Mouse (Mus musculus) spleen, adult 2 months (tissue): ENCODE results near the gene Rap1gap2. TPM values are rescaled to one million over a fixed set of nuclear protein-coding genes. Genes with fewer than 3 reads are reported as not detected.

Source experiments
- DNase-seq, 2 experiments: peaks; one replicate each; pipeline versions ENCODE4 v3.0.0 to v3.0.0-alpha.2; 2012 to 2021; ENCODE audit warnings: low spot score in 2 of 2, low read depth in 1 of 2
- H3K27ac ChIP-seq: fragments of 200-500 bp; 2 replicates; pipeline ENCODE4 v1.5.1; 2012; ENCODE audit warnings: low read length, inconsistent platforms; ENCODE audit not compliant: insufficient read depth
- H3K27me3 ChIP-seq: fragments of 200-500 bp; 2 replicates; pipeline ENCODE4 v1.6.1; 2012; ENCODE audit warnings: mild to moderate bottlenecking, moderate library complexity, low read length, inconsistent platforms; ENCODE audit not compliant: control insufficient read depth, insufficient read depth
- H3K36me3 ChIP-seq: fragments of 200-500 bp; 2 replicates; pipeline ENCODE4 v1.6.1; 2012; ENCODE audit warnings: mild to moderate bottlenecking, low read length, inconsistent platforms; ENCODE audit not compliant: control insufficient read depth, insufficient read depth
- H3K4me1 ChIP-seq: fragments of 200-500 bp; 2 replicates; pipeline ENCODE4 v1.6.1; 2011; ENCODE audit warnings: inconsistent platforms; ENCODE audit not compliant: control insufficient read depth, insufficient read depth, insufficient read length
- H3K4me3 ChIP-seq: fragments of 200-500 bp; 2 replicates; pipeline ENCODE4 v1.5.1; 2011; ENCODE audit warnings: mild to moderate bottlenecking, inconsistent platforms; ENCODE audit not compliant: insufficient read depth, insufficient read length; ENCODE audit errors: extremely low read depth
- CTCF ChIP-seq: fragments of 200-500 bp; IDR thresholded peaks from 2 replicates; pipeline ENCODE4 v1.5.1; 2011; ENCODE audit warnings: mild to moderate bottlenecking, inconsistent platforms; ENCODE audit not compliant: insufficient read depth, insufficient read length, insufficient replicate concordance; ENCODE audit errors: extremely low read depth
- POLR2A ChIP-seq: fragments of 200-500 bp; IDR thresholded peaks from 2 replicates; pipeline ENCODE4 v1.6.1; 2011; ENCODE audit warnings: low read depth, low read length, inconsistent platforms
- WGBS: fragments of 180-500 bp; shearing (Covaris S2); methylation state at CpG from one replicate; pipeline ENCODE4 v1.1.7; 2018; 5-methylcytosine and 5-hydroxymethylcytosine counted together
- polyA plus RNA-seq: library from polyadenylated mRNA; depleted of rRNA; stranded (reverse); fragments of >200 nt; gene quantifications from 2 replicates; pipeline ENCODE4 v1.2.3, GENCODE M21; 2012

The Rap1gap2 gene
- polyA plus RNA-seq, 1 experiment, result 11.3 TPM

DNA sequence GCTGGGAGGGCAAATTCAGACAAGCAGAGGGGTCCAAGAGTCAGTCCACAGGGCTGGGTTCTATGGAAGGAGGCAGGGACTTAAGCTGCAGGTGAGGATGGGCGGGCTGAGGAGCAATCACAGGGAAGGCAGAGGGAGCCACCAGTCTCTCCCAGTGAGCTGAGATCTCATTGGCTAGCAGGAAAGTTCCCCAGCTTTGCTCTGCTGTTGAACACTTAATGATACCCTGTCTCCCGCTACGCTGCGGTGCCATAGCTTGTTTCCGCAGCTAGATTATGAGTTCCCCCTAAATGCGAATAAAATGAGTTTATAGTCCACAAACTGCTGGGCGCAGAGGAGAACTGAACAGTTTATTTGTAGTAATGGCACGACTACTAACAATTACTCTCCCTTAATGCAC, 170.6 kb downstream of the Rap1gap2 start:
- Histone ChIP-seq H3K4me1 (no peaks in the 10 kb centered on the region), H3K27ac (no peak overlapping the region), H3K36me3 (no peaks in the 10 kb centered on the region), H3K27me3 (no peaks in the 10 kb centered on the region), H3K4me3 (no peak overlapping the region)
- no peak for DNase-seq
- TF ChIP-seq POLR2A (no peak), CTCF (no peak)
- WGBS, result 85% methylated on average over 8 of the region's 8 CpGs

DNA sequence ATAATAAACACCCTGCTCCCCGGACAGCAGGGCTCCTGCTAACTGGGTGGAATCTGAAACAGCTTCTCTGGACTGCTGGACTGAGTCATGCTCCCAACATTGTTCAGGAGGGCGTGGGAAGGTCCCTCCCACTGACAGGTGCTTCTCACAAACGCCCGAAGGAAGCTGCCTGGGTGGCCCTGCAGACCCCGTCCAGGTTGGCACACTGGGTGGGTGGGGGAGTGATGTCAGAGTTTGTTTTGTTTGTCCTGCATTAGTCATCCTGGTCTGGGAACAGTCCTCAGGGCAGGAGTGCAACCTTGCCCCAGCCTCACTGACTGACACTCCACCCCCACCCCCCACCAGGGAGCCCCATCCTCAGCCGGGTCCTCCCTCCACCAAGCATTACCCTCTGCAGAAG, 171.5 kb downstream of the Rap1gap2 start:
- Histone ChIP-seq H3K4me3 (no peak overlapping the region), H3K27ac (no peak overlapping the region), H3K36me3 (no peaks in the 10 kb centered on the region), H3K27me3 (no peaks in the 10 kb centered on the region), H3K4me1 (no peaks in the 10 kb centered on the region)
- no peak for DNase-seq
- TF ChIP-seq POLR2A (no peak), CTCF (no peak)
- 79% methylated on average over 6 of the region's 6 CpGs for WGBS

DNA sequence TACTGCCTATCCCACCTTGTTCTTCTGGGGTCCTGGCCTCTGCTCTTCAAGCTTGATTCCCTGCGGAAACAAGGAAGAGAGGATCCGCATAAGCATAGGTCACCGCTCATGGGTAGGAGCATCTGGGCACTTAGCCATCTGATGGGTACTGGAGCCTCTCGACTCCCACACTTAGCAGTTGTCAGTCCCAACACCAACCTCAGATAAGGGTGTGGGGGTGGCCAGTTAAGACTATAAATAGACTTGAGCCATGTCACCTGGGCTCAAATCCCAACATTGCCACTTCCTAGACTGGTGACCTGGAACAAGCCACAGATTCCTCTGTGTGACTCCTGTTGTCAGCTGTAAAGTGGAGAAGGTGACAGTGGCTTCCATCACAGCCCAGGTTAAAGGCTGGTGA, 172.5 kb downstream of the Rap1gap2 start:
- Histone ChIP-seq H3K4me1 (no peaks in the 10 kb centered on the region), H3K27me3 (no peaks in the 10 kb centered on the region), H3K36me3 (no peaks in the 10 kb centered on the region), H3K27ac (no peak overlapping the region), H3K4me3 (no peak overlapping the region)
- DNase-seq, result no peak
- 88% methylated on average over 4 of the region's 4 CpGs for WGBS
- no peak for TF ChIP-seq CTCF
- TF ChIP-seq POLR2A, result no peak

DNA sequence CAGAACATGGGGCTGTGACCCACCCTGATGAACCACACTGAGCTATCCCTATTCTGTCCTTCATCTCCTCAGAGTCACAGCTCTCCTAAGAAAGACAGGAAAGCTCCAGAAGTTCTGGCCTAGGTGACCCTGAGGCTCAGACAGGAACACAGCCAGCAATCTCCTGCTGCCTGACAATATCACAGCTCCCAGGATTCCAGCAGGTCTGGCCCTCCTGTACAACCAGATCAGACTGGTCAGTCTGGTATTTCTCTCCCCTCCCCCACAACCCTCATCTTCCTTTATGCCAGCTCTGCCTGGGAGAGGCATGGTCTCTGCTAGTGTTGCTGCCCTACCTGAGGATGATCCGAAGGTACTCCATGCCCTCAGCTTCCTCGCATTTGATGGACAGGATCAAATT, 175.3 kb downstream of the Rap1gap2 start:
- no peak for DNase-seq
- no peak for TF ChIP-seq CTCF
- no peak for TF ChIP-seq POLR2A
- H3K4me1 ChIP-seq, result no peaks in the 10 kb centered on the region
- WGBS, result 87% methylated on average over 2 of the region's 2 CpGs
- H3K36me3 ChIP-seq, result no peaks in the 10 kb centered on the region
- no peaks in the 10 kb centered on the region for H3K27me3 ChIP-seq
- no peak overlapping the region for H3K27ac ChIP-seq
- no peak overlapping the region for H3K4me3 ChIP-seq

DNA sequence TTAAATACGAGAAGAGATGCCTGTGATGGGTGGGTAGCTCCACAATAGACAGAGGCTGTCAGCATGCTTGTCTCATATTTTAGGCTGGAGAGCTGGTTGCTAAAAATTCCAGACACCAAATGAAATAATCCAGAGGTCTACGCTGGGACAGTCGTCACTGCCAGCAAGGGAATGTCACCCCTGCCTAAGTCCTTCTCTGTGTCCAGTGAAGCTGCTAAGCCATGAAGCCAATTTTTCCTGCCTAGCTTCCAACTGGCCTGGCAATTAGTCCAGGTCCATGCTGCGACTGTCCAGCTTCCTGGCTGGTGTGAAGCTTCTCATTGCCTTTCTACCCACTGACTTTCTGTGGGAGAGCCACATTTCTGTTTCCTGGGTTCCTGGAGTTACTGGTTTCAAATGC, 177.7 kb downstream of the Rap1gap2 start:
- Histone ChIP-seq H3K27me3 (no peaks in the 10 kb centered on the region), H3K4me3 (no peak overlapping the region), H3K4me1 (no peaks in the 10 kb centered on the region), H3K36me3 (no peaks in the 10 kb centered on the region), H3K27ac (no peak overlapping the region)
- 94% methylated on average over 4 of the region's 4 CpGs for WGBS
- no peak for DNase-seq
- TF ChIP-seq CTCF (no peak), POLR2A (no peak)

DNA sequence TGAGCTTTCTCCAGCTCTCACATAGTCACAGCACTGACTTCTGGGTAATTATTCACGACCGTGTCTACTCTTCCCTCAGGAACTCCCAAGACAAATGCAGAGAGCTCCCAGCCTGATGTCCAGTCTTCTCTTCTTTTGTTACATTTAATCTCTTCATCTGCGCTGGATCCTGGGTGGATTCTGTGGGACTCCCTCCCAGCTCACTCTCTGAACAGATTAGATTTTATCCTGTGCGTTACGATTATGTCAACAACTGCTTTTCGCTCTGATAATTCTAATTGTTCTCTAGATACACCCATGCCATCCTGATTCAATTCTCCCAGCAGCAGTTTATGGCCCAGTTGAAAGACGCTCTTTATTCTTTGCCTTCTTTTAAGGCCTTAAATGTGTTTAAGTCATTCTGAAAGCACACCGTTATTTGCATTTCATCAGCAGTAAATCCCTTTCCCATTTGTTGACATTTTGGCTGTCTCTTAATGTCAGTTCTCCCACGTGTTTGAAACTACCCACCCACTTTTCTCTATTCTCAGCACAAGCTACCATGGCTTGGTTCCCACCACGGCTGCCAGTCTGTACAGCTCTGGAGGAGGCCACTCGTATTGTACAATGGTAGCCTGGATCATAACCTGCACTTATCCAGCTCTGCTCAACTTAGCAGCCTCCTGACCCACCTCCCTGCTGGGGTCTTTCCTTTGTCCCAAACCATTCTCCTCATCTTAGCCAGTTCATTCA, 180.8 kb downstream of the Rap1gap2 start:
- Histone ChIP-seq H3K4me1 (no peaks in the 10 kb centered on the region), H3K4me3 (no peak overlapping the region), H3K36me3 (no peaks in the 10 kb centered on the region), H3K27me3 (no peaks in the 10 kb centered on the region), H3K27ac (no peak overlapping the region)
- WGBS, result 84% methylated on average over 11 of the region's 11 CpGs
- DNase-seq, result no peak
- TF ChIP-seq POLR2A (no peak), CTCF (no peak)

DNA sequence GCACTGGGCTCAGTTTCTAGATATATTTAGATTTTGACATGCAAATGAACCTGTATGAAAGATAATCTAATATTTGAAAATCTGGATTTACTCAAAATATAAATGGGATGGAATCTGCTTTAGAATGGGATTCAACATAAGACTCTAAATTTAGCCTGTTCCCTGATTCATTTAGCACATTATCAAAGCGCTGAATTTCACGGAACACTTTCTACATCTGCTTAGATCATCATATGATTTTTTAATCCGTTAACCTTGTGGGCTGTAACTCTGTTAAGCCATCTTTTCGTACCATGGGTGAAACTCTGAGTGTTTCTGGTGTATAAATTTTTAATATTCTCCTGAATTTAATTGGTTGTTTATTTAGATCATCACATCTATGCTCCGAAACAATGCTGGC, 184.4 kb downstream of the Rap1gap2 start:
- Histone ChIP-seq H3K4me1 (no peaks in the 10 kb centered on the region), H3K4me3 (no peak overlapping the region), H3K27ac (no peak overlapping the region), H3K27me3 (no peaks in the 10 kb centered on the region), H3K36me3 (no peaks in the 10 kb centered on the region)
- 90% methylated on average over 5 of the region's 5 CpGs for WGBS
- TF ChIP-seq POLR2A (no peak), CTCF (no peak)
- no peak for DNase-seq
